Mouse (Mus musculus): Measurements from ENCODE around the gene Bco1.
A peak's percentile ranks its signal among the peaks of the same experiment; 100 is the strongest.

Gene Bco1

DNA sequence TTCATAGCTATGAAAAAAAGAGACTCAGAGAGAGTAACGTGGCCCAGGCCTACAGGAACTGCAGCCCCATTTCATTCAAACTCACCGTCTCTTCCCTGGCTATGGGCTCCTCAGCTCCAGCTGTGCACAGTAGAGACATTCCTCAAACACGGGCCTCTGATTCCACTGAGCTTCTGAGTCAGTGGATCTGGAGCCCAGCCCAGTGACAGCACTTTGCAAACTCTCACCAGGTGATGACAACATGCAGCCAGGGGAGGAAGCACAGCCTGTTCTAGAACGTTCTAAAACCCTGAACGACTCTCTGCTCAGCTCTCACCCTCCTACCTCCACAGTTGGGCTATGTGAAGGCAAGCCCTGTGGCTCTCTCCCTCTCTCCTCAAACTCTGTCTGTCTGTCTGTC, 1.6 kb upstream of the Bco1 start:
- DNase-seq = no peak

DNA sequence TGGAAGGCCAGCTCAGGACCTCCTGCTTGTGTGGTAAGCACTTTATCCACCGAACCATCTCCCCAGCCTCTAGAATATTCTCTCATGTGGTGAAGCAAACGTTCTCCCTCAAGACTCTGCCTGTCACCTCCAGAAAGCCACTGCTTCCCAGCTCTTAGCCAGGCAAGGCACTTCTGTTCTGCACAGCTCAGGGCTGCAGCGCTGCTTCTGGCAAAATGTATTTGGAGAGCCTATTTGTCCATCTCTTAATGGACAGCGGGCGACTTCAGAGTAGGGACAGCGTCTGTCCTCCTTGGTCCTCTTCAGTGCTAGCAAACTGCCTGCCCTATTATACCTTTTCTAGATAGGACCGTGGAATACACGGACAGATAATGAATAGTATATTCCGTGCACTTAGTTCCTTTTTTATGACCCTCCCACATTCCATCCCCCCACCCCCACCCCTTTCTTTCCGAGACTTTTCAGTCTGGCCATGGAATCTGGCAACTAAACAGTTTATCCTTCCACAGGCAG, 1.5 kb downstream of the Bco1 start:
- no peak for DNase-seq

DNA sequence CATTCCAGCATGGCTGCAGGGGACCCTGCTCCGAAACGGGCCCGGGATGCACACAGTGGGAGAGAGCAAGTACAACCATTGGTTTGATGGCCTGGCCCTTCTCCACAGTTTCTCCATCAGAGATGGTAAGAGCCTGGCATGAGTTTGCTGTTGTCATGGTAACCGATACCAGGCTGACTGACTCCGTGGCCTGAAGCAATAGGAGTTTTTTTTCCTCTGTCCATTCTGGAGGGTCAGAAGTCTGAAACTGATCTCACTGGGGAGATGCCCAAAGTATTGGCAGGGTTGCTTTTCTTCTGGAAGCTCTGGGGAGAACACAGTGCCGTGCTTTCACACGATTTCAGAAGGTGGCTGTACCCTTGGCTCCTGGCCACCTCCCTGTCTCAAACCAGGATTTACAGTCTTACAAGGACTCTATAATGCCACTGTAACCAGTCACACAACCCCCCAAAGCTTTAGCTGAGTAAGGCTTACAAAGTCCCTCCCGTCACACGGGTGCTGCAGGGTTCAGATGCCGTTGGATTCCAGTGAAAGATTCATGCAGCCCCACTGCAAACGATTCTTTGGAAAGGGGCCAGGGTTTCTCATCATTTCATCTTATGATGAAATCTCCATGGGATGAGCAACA, 2.0 kb downstream of the Bco1 start:
- DNase-seq = no peak

DNA sequence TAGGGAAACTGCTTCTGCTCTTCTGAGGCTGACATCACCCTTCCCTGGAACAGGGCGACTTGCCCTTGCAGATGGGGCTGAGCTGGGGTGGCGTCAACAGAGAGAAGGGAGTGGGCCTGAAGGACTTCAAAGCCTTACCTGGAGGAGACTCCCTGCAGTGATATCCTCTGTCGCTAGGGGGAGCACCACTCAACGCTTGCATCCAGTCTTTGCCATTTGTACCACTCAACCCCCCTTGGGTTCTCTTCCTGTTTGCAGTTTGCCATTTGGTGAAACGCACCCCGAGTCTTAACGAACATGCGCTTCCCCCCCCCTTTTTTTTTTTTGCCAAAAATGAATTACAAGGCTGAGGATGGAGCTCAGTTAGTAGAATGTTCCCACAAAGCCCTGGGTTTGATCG, 11.9 kb downstream of the Bco1 start:
- DNase-seq = peak; percentile 82

DNA sequence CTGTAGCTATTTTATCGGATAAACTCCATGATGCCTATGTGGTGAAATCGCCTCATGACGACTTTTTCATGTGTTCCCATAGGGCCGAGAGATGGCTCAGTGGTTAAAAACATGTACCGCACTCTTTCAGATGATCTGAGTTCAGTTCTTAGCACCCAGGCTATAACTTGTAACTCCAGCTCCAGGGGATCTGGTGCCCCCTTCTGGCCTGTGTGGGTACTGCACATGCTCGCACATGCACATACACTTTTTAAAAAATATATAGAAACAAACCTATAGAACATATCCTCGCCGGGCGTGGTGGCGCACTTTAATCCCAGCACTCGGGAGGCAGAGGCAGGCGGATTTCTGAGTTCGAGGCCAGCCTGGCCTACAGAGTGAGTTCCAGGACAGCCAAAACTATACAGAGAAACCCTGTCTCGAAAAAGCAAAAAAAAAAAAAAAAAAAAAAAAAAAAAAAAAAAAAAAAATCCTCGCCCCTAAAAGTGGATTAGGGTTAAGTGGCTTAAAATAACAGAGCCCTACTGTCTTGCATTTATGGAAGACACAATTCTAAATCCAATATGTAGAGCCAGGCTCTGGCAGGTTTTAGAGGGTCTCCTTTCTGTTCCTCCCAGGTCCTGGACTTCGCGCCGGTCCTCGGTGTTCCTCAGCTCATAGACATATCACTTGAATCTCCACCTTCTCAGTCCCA, 13.5 kb downstream of the Bco1 start:
- no peak for DNase-seq

DNA sequence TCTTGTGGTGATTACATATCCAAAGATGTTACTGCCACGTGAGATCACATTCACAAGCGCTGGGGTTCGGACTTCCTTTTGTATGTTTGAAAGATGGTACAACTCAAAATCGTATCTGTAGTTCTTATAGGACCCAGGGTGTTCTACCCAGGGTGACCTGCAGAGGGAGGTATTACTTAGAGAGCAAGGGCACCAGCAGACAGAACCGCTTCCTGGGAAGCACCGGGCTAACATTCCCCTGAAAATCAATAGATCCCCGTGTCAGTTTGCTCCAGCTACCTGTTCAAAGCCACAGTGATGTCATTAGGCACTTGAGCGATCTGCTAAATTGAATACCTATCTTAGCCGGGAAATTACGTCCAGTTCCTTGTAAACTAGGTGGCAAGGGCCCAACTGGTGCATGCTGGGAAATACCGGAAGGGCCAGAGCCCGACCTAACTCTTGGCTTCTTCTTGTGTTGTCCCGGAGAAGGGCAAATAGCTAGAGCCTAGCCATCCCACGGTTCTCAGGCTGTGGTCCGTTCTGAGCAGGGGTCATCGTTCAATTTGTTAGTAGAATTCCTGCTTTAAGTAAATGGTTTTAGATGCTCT, 14.2 kb downstream of the Bco1 start:
- peak; percentile 85 for DNase-seq

DNA sequence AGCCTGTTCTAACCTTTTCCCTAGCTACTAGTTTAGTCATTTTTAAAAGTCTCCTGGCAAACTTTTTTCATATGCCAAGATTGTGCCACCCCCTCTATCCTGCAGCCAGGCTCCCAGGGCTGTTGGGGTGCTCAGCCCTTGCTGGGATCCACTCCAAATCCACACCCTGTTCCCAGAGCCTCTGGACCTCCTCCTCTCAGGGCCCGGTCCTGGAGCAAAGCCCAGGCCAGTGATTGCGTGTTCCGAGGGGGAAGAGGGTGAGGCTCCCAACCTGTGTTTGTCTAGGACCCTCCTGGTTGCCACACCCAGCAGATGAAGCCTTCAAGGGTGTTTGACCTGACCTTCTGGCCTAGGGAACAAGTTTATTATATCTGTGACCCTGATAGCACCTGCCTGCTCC, 16.0 kb downstream of the Bco1 start:
- DNase-seq = no peak

DNA sequence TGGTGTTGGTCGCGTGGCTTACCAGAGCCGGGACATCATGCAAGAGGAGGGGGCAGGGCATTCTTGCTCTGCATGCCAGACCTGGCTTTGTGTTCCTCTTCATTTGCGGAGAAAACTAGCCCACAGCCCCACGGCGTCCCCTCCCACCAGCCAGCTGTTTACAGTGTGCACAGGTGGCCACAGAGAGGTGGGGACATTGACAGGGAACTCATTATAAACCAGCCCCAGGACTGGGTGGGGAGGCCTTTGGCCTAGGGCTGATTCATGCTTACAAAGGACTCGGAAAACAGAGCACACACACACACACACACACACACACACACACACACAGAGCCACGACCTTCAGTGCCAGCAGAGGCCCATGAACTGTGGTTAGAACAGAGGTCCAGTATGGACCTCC, 16.6 kb downstream of the Bco1 start:
- no peak for DNase-seq

DNA sequence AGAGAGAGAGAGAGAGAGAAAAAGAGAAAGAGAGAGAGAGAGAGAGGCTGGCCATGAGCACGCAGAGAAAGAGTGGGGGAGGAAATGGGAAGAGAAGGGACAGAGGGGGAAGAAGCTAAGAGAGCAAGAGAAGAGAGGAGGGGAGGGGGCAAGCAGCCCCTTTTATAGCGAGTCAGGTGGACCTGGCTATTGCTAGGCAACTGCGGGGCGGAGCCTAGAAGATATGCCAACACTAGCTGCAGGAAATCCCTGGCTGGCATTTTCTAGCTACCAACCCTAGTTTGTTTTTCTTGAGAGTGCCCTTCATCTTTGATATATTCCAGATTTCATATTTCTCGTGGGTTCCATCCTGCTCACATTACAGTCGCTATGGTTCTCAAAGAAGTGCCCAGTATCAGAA, 19.4 kb downstream of the Bco1 start:
- no peak for DNase-seq

DNA sequence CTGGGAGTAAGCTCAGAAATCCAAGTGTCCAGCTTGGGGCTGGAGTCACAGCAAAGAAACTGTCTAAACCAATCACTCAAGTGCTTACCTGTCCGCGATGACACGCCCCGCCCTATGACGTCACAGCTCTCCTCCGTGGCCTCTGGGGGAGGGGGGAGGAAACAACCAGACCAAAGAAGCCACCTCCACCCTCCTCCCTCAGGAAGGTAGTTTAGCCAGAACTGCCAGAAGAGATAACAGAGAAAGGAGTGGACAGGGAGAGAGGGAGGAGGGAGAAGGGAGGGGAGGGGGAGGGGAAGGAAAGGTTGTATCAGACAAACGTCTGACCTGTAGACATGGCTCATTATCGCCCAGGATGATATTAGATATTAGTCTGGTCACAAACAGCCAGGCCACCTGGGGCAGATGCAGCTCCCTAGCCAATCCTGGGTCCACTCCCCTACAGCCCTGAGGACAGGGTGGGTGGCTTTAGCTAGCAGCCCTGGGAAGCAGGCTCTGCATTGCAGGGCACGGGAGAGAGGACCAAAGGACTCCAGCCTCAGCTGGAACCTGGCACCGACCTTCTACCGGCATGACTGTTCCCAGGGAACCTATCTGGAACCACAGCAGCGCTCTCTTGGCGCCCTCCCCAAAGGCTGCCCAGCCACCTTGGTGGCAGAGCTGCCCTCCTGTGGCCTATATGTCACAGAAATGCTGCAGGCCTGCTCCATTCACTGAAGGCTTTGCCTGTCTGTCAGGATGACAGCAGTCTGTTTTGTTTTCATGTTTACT, 20.2 kb downstream of the Bco1 start:
- peak; percentile 39 for DNase-seq

DNA sequence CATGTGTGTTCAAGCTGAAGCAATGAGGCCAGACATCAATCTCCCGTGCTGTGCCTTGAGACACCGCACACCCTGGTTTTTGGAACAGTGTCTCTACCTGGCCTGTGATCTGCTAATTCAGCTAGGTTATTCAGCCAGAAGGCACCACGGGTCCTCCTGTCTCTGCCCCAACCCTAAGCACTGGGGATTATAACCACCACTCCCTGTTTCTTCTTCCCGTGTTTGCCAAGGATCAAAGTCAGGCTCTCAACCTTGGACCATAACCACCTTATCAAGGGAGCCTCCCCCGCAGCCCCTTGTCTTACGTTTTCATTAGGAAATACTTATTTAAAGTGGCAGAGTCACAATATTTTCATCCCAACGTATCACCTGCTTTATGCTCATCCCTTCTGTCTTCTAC, 20.9 kb downstream of the Bco1 start:
- no peak for DNase-seq

DNA sequence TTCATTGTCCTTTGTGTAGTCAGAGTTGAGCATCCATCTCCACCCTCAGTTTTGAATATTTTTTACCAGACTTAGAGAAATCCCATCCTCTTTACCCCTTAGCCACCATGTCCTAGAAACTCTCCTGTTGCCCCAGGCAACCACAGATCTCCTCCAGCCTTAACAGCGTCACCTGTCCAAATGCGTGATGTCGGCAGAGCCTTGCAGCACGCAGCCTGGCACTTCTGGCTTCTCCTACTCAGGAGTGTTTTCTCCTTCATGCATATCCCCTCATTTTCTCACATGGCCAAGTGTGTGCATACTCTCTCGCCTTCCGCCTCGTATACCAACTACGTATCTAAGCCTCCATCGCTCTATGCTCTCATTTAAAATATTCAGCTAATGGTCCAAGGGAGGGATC, 22.8 kb downstream of the Bco1 start:
- no peak for DNase-seq

DNA sequence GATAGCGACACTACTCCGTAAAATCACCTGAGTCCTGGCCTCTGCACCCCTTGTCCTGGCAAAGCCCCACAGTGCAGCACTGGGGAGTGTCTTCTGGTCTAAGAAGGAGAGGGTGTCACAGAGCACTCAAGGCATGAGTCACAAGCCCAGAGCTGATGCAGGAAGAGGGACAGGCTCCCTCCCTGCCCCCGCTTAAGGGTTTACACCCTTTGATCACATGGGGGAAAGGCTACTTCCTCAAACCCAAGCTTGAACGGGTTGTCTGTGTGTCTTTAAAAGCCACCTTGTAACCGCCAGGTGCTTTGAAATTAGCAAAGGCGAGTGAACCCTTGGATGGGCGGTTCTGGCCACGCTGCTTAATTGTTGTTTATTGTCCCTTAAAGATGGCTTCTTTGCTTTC, 25.6 kb downstream of the Bco1 start:
- no peak for DNase-seq

DNA sequence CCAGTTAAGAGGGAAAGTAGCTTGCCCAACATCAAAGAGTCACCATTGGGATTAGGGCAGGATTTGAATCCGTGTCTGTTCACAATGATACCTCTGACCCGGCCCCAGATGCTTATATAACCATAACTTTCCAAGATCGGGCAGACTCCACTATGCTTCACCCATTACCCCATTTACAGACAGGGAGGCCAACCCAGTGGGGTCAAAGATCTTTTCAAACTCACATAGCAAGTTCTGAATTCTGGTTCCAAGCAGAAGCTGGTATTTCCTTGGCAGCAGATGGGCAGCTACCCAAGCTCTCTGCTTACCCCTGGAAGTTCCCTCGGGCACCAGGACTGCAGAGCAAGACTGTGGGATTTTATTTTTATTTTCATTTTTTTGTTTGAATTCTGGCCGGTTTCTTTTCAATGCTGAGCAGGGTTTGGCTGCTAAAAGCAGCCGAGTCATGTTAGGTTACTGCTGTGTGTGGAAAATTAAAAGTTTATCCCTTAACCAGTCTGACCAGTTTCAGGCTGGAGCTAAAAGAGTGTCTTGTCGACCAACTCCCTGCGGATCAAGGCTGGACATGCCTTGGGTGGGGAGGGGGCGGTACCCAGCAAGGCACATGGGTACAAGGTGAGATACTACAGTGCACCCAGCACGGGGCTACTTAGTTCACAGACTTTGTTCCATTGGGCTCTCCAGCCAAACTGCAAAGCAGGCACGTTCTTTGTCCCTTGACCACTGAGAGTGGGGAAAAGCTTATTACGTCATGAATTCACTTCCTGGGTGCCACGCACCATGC, 28.4 kb downstream of the Bco1 start:
- no peak for DNase-seq

DNA sequence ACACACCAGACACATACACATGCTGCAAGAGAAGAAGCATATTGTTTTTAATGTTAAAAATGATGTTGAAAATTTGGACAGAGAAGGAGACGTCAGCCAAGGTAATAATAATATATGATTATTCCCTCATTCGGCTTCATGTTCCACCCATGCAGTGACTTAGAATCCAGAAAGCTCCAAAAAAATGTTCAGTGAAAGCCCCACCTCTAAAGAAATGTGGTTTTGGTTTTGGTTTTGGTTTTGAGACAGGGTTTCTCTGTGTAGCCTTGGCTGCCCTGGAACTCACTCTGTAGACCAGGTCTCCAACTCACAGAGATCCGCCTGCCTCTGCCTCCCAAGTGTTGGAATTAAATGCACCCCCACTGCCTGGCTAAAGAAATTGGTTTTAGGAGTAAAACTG, 30.2 kb downstream of the Bco1 start:
- DNase-seq = no peak

DNA sequence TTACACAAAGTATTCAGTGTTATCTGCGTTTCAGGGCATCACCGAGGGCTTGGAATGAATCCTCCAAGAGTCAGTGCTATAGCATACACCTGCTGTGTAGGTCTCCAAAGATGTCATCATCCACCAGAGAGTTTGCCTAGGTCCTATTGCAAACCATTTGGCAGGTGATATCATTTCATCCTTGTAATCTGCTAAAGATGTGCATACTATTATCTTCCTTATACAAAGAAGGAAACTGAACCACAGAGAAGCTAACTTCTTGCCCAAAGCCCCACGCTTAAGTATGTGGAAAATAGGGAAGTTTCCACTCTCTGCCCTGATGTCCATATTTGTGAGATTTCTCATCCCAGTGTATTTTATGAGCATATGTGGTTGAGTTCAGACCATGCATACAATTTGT, 30.8 kb downstream of the Bco1 start:
- no peak for DNase-seq

DNA sequence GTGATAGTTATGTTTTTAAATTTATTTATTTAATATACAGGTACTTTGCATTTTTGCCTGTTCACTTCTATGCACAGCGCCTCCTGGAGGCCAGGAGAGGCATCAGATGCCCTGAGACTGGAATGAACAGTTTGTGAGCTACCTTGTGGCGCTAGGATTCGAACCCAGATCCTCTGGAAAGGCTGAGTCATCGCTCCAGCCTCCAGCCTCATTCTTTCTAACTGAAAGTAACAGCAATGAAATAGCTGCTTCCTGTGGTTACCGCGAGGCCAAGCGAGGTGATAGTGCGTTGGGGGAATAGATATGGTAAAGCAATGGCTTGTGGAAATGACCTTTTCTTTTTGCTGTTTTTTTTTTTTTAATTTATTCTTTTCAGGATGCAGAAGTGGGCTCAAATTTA, 31.4 kb downstream of the Bco1 start:
- DNase-seq = no peak

DNA sequence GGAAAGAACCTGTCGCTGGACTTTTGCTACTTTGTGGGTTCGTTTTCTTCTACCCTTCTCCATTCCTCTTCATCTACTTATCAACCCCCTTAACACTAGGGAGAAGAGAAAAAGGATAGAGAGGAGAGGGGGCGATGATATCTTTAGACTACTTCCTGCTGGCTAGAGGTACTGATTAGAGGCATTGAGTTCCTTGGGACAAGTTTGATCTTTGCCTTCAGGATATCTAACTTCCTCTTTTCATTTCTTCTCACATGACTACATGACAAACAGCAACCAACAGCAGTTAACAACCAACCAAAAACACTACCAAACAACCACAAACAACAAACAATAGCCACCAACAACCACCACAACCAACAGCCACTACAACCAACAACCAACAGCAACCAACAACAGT, 38.0 kb downstream of the Bco1 start:
- no peak for DNase-seq

DNA sequence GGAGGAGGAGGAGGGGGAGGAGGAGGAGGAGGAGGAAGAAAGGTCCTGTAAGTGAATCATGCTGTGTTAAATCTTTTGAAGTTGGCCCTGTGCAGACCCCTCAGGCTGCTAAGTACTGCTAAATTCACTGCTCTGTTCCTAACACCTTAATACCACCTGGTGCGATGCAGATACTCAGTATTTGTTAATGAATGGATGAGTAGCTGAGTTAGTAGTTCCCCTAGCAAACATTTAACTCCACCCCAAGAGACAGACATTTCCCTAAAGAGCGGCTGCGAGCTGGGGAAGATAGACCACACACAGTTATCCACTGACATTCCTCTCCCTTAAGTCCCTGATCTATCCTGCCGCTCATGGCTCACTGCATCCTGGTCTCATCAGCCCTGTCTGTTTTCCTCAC, 40.7 kb downstream of the Bco1 start:
- DNase-seq = no peak

DNA sequence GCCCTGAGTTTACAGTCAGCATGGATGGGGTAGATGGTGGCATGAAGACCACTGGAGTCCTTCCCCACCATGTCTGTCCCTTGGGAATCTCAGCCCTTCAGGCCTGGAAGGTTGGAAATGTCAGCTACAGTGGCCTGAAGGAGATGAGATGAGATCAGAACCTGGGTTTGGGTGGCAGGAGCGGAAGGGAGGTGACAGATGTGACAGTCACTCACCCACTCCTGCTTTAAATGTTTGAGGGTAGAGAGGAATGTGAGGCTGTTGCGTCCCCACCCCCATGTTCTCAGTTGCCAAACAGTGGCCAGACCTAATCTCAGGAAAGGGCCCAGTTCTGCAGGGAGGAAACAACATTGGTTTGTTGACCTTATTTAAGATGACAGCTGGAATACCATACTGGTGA, 41.1 kb downstream of the Bco1 start:
- no peak for DNase-seq

DNA sequence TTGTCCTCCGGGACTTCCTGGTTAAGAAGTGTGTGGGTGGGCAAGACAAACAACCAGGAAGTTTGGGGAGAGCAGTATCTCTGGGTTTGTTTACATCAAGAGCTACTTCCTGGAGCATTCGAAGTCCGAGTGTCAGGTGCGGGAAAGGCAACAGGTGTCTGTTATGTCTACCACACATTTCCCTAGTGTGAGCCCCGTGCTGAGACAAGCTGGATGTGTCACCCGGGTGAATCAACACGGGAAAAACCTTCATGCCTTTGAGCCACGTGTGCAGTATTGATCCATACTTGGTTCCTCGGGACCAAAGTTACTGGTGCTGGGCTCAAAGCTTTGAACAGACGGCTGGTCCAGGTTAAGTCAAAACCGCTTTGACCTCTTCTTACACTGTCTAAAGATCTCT, 41.7 kb downstream of the Bco1 start:
- no peak for DNase-seq

DNA sequence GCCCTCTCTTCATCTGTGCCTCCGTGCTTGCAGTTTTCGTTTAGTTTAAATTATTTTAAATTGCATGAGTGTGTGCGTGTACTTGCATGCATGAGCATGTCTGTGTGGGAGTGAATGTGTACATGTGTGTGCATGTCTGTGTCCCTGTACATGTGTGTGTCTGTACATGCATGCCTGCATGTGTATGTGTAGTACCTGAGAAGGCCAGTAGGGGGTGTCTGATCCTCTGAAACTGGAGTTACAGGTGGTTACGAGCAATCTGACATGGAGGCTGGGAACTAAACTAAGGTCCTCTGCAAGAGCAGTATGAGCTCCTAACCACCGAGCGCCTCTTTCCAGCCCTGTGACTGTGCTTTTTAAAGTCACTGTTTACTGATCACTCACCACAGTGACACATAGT, 52.9 kb downstream of the Bco1 start:
- no peak for DNase-seq

DNA sequence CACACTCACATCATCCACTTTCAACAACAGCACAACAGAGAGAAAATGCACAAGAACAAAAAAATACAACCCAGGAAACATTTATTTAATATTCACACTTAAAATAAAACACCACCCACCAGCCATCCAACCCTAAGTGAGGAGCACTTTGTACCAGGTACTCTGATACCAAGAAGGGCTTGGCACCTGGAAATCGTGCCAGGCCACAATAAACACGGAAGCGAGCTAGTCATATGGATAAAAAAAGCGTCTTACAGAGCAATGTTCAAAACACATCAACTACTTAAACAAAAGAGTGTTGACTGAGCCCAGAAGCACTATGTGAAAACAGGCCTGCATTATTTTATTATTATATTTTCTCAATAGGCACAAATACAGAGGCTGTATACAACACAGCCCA, 60.5 kb downstream of the Bco1 start:
- no peak for DNase-seq
